Mouse (Mus musculus): ENCODE results near the gene S100a1.

The S100a1 gene

GRCm38 (mm10) chr3:90513796-90514590 is at the start of gene S100a1, which contains the start of gene S100a13:
TSS of gene S100a1 (minus strand) at chr3:90514392.
TSS of gene S100a13 (plus strand) at chr3:90514435.
- peak; percentile 21 for DNase-seq (ENCODE audit: low read depth, low spot score)

GRCm38 (mm10) chr3:90560008-90560628 is 45.9 kb upstream of the S100a1 start, which contains the start of gene S100a3:
TSS of gene S100a3 (plus strand) at chr3:90560578.
- no peak for DNase-seq (ENCODE audit: low read depth, low spot score)

- DNase-seq (ENCODE audit: low read depth, low spot score), result no peak
These were observed 41.8 kb upstream of the S100a1 start for GRCm38 (mm10) chr3:90555954-90556353.

GRCm38 (mm10) chr3:90552231-90552630 is 38.0 kb upstream of the S100a1 start:
- DNase-seq (ENCODE audit: low read depth, low spot score), result no peak

- no peak for DNase-seq (ENCODE audit: low read depth, low spot score)
These were observed 36.2 kb upstream of the S100a1 start for GRCm38 (mm10) chr3:90550421-90550790.

- no peak for DNase-seq (ENCODE audit: low read depth, low spot score)
These were observed 35.7 kb upstream of the S100a1 start for GRCm38 (mm10) chr3:90549676-90550420.

GRCm38 (mm10) chr3:90540904-90541303 is 26.7 kb upstream of the S100a1 start:
- DNase-seq (ENCODE audit: low read depth, low spot score), result no peak

GRCm38 (mm10) chr3:90537905-90538296 is 23.7 kb upstream of the S100a1 start:
- no peak for DNase-seq (ENCODE audit: low read depth, low spot score)

- peak; percentile 43 for DNase-seq (ENCODE audit: low read depth, low spot score)
These were observed 23.1 kb upstream of the S100a1 start, which contains the start of gene S100a16 for GRCm38 (mm10) chr3:90537141-90537904. TSS of gene S100a16 (plus strand) at chr3:90537254.

GRCm38 (mm10) chr3:90535446-90535845 is 21.3 kb upstream of the S100a1 start:
- no peak for DNase-seq (ENCODE audit: low read depth, low spot score)

GRCm38 (mm10) chr3:90531713-90532112 is 17.5 kb upstream of the S100a1 start:
- no peak for DNase-seq (ENCODE audit: low read depth, low spot score)

GRCm38 (mm10) chr3:90527291-90527873 is 13.2 kb upstream of the S100a1 start:
- DNase-seq (ENCODE audit: low read depth, low spot score), result no peak

- no peak for DNase-seq (ENCODE audit: low read depth, low spot score)
These were observed 12.4 kb upstream of the S100a1 start, which contains the start of gene S100a14 for GRCm38 (mm10) chr3:90526580-90526979. TSS of gene S100a14 (plus strand) at chr3:90526856.

GRCm38 (mm10) chr3:90526076-90526475 is 11.9 kb upstream of the S100a1 start:
- no peak for DNase-seq (ENCODE audit: low read depth, low spot score)

GRCm38 (mm10) chr3:90525421-90525820 is 11.2 kb upstream of the S100a1 start:
- peak; percentile 92 for DNase-seq (ENCODE audit: low read depth, low spot score)

GRCm38 (mm10) chr3:90517711-90518110 is 3.5 kb upstream of the S100a1 start:
- peak; percentile 71 for DNase-seq (ENCODE audit: low read depth, low spot score)

- no peak for DNase-seq (ENCODE audit: low read depth, low spot score)
These were observed 1.6 kb upstream of the S100a1 start for GRCm38 (mm10) chr3:90515789-90516188.

- DNase-seq (ENCODE audit: low read depth, low spot score), result no peak
These were observed 1.1 kb upstream of the S100a1 start for GRCm38 (mm10) chr3:90515242-90515641.

GRCm38 (mm10) chr3:90514691-90515090 is 499 bp upstream of the S100a1 start:
- DNase-seq (ENCODE audit: low read depth, low spot score), result peak; percentile 69

GRCm38 (mm10) chr3:90512948-90513642 is 1.1 kb downstream of the S100a1 start:
- DNase-seq (ENCODE audit: low read depth, low spot score), result peak; percentile 41
